Mouse (Mus musculus) intestine, postnatal 0 days (tissue): ENCODE measurements around the gene Crebl2. TPM values are rescaled to one million over a fixed set of nuclear protein-coding genes. Genes with fewer than 3 reads are reported as not detected.

Experiments used
- ATAC-seq: fragments of 200-750 bp; cut with Nextera tagmentation; 2 replicates; pipeline ENCODE4 v1.8.0; 2017; ENCODE audit warnings: mild to moderate bottlenecking, moderate TSS enrichment, moderate library complexity
- H3K27ac ChIP-seq: fragments of 300-500 bp; sonication (generic); 2 replicates; pipeline ENCODE4 v1.5.1; 2014; ENCODE audit warnings: mild to moderate bottlenecking, low read depth, low read length, moderate library complexity
- H3K27me3 ChIP-seq: fragments of 300-500 bp; sonication (generic); replicated peaks from 2 replicates; pipeline ENCODE4 v1.6.1; 2014; ENCODE audit warnings: low read length, mixed read lengths; ENCODE audit not compliant: control insufficient read depth, insufficient read depth
- H3K36me3 ChIP-seq: fragments of 300-500 bp; sonication (generic); 2 replicates; pipeline ENCODE4 v1.6.1; 2014; ENCODE audit warnings: mild to moderate bottlenecking, moderate library complexity; ENCODE audit not compliant: control insufficient read depth, insufficient read depth
- H3K4me1 ChIP-seq: fragments of 300-500 bp; sonication (generic); replicated peaks from 2 replicates; pipeline ENCODE4 v1.6.1; 2014; ENCODE audit warnings: antibody characterized with exemption, low read length, mixed read lengths; ENCODE audit not compliant: control insufficient read depth, insufficient read depth
- H3K4me2 ChIP-seq: fragments of 300-500 bp; sonication (generic); replicated peaks from 2 replicates; pipeline ENCODE4 v1.6.1; 2014; ENCODE audit warnings: low read depth, mild to moderate bottlenecking, moderate library complexity
- H3K4me3 ChIP-seq: fragments of 300-500 bp; sonication (generic); 2 replicates; pipeline ENCODE4 v1.5.1; 2014; ENCODE audit warnings: low read depth, low read length
- H3K9ac ChIP-seq: fragments of 300-500 bp; sonication (generic); 2 replicates; pipeline ENCODE4 v1.6.1; 2014; ENCODE audit warnings: mild to moderate bottlenecking, low read depth, low read length
- H3K9me3 ChIP-seq: fragments of 300-500 bp; sonication (generic); 2 replicates; pipeline ENCODE4 v1.6.1; 2016; ENCODE audit warnings: mixed run types; ENCODE audit not compliant: control insufficient read depth
- CTCF ChIP-seq: sonication (generic); IDR thresholded peaks from 2 replicates; pipeline ENCODE4 v1.5.1; 2016; ENCODE audit warnings: low read depth, mild to moderate bottlenecking, control low read depth, antibody characterized with exemption, moderate library complexity
- WGBS: fragments of 180-500 bp; shearing (Covaris S2); extraction: QIAGEN DNeasy Blood & Tissue Kit; methylation state at CpG from one replicate; pipeline ENCODE4 v1.1.7; 2014; 5-methylcytosine and 5-hydroxymethylcytosine counted together
- polyA plus RNA-seq: library from polyadenylated mRNA; unstranded; fragments of >200 nt; fragmentation: Nextera tagmentation; extraction: Ambion mirVana; gene quantifications from 2 replicates; pipeline ENCODE4 v1.2.1, GENCODE M21; 2015

Gene Crebl2
- 4.6 and 4.9 TPM in 2 replicates for polyA plus RNA-seq

- Histone ChIP-seq H3K4me1 (0 out of 2 replicates have a peak, but pooled peaks cover 2% of the 10 kb centered on the region), H3K9ac (peak within 1 kb of the TSS; percentile 74), H3K27me3 (no peaks in the 10 kb centered on the region), H3K4me2 (peak within 1 kb of the TSS; percentile 75), H3K4me3 (peak within 1 kb of the TSS; percentile 58), H3K36me3 (no peaks in the 10 kb centered on the region), H3K27ac (peak within 1 kb of the TSS; percentile 96), H3K9me3 (no peaks in the 10 kb centered on the region)
- peak; percentile 57 for TF ChIP-seq CTCF
- ATAC-seq = peak; percentile 96
- WGBS = under 1% methylated on average over 55 of the region's 58 CpGs
Measured at GRCm38 (mm10) chr6:134829786-134830700, at the start of gene Crebl2. Gene Crebl2 (plus strand): TSS chr6:134830154.

- H3K9me3 ChIP-seq = no peaks in the 10 kb centered on the region
- no peak for TF ChIP-seq CTCF
Measured at GRCm38 (mm10) chr6:134781494-134781913, 48.5 kb upstream of the Crebl2 start.

GRCm38 (mm10) chr6:134782900-134783299, 47.1 kb upstream of the Crebl2 start:
- Histone ChIP-seq H3K36me3 (no peaks in the 10 kb centered on the region), H3K9me3 (no peaks in the 10 kb centered on the region), H3K27me3 (no peaks in the 10 kb centered on the region), H3K27ac (no peak overlapping the region), H3K9ac (no peak overlapping the region), H3K4me2 (no peak overlapping the region), H3K4me3 (no peak overlapping the region), H3K4me1 (no peaks in the 10 kb centered on the region)
- WGBS = 90% methylated on average over 7 of the region's 7 CpGs
- ATAC-seq = no peak
- TF ChIP-seq CTCF = no peak

More at GRCm38 (mm10) chr6:134781494-134781913, 48.5 kb upstream of the Crebl2 start:
- H3K4me1 ChIP-seq = no peaks in the 10 kb centered on the region
- H3K27me3 ChIP-seq = no peaks in the 10 kb centered on the region
- H3K4me2 ChIP-seq = no peak overlapping the region
- H3K4me3 ChIP-seq = no peak overlapping the region
- H3K9ac ChIP-seq = no peak overlapping the region
- WGBS = 72% methylated on average over 7 of the region's 7 CpGs
- ATAC-seq = no peak
- H3K27ac ChIP-seq = no peak overlapping the region
- no peaks in the 10 kb centered on the region for H3K36me3 ChIP-seq

- TF ChIP-seq CTCF = no peak
- Histone ChIP-seq H3K27me3 (no peaks in the 10 kb centered on the region), H3K36me3 (no peaks in the 10 kb centered on the region), H3K4me3 (no peak overlapping the region), H3K4me1 (no peaks in the 10 kb centered on the region), H3K27ac (no peak overlapping the region), H3K9ac (no peak overlapping the region), H3K9me3 (no peaks in the 10 kb centered on the region), H3K4me2 (no peak overlapping the region)
- WGBS = 67% methylated on average over 3 of the region's 3 CpGs
- no peak for ATAC-seq
Measured at GRCm38 (mm10) chr6:134786426-134786825, 43.5 kb upstream of the Crebl2 start.

GRCm38 (mm10) chr6:134789100-134789499, 40.9 kb upstream of the Crebl2 start:
- Histone ChIP-seq H3K4me1 (no peaks in the 10 kb centered on the region), H3K9me3 (no peaks in the 10 kb centered on the region), H3K27ac (no peak overlapping the region), H3K36me3 (no peaks in the 10 kb centered on the region), H3K9ac (no peak overlapping the region), H3K27me3 (no peaks in the 10 kb centered on the region), H3K4me2 (no peak overlapping the region), H3K4me3 (no peak overlapping the region)
- ATAC-seq = no peak
- no peak for TF ChIP-seq CTCF
- 82% methylated on average over 6 of the region's 6 CpGs for WGBS

- no peaks in the 10 kb centered on the region for H3K27me3 ChIP-seq
- peak overlapping the region; percentile 99 for H3K27ac ChIP-seq
- peak overlapping the region; percentile 73 for H3K4me2 ChIP-seq
- TF ChIP-seq CTCF = no peak
- peak overlapping the region; percentile 99 for H3K9ac ChIP-seq
- no peaks in the 10 kb centered on the region for H3K36me3 ChIP-seq
- no peaks in the 10 kb centered on the region for H3K9me3 ChIP-seq
- peak overlapping the region; percentile 84 for H3K4me3 ChIP-seq
- WGBS = under 1% methylated on average over 42 of the region's 46 CpGs
- ATAC-seq = peak; percentile 13; the same call in 1 of the 2 replicates
- H3K4me1 ChIP-seq = no peaks in the 10 kb centered on the region
Measured at GRCm38 (mm10) chr6:134791251-134792118, 38.5 kb upstream of the Crebl2 start.
